Mouse (Mus musculus): ENCODE measurements around the gene Taok2. TPM values are rescaled to one million over a fixed set of nuclear protein-coding genes. Genes with fewer than 3 reads are reported as not detected.

Gene Taok2
- polyA plus RNA-seq, 1 experiment from 2014 or later: 40.1 TPM

- H3K4me2 ChIP-seq (ENCODE audit: low read depth, low read length): peak overlapping the region; percentile 98
- peaks cover 9% of the 10 kb centered on the region; the same call in 1 of the 2 replicates for H3K4me1 ChIP-seq (ENCODE audit: control insufficient read depth, insufficient read depth, low read length)
- peak; percentile 27; the same call in 1 of the 2 replicates for ATAC-seq (ENCODE audit: insufficient read depth, low FRiP score)
- no peak overlapping the region for H3K27ac ChIP-seq (ENCODE audit: low read length)
- H3K9me3 ChIP-seq (replicated peaks; ENCODE audit: control insufficient read depth, low read length): no peaks in the 10 kb centered on the region
- peak overlapping the region; percentile 54 for H3K4me3 ChIP-seq (replicated peaks; ENCODE audit: low read length)
- H3K9ac ChIP-seq (ENCODE audit: low read length): peak overlapping the region; percentile 71
- no peaks in the 10 kb centered on the region; the same call in 1 of the 2 replicates for H3K36me3 ChIP-seq (ENCODE audit: control insufficient read depth, insufficient read depth, low read length)
- WGBS: under 1% methylated on average over 65 of the region's 74 CpGs
- peaks cover 23% of the 10 kb centered on the region for H3K27me3 ChIP-seq (ENCODE audit: control insufficient read depth, insufficient read depth, low read length)
Measured at GRCm38 (mm10) chr7:126847421-126848398, 36.8 kb downstream of the Taok2 start.

- H3K36me3 ChIP-seq (ENCODE audit: control insufficient read depth, insufficient read depth, low read length): no peaks in the 10 kb centered on the region; the same call in 1 of the 2 replicates
- no peak for ATAC-seq (ENCODE audit: insufficient read depth, low FRiP score)
- peak within 1 kb of the TSS; percentile 71 for H3K9ac ChIP-seq (ENCODE audit: low read length)
- no peaks in the 10 kb centered on the region for H3K9me3 ChIP-seq (replicated peaks; ENCODE audit: control insufficient read depth, low read length)
- H3K4me1 ChIP-seq (ENCODE audit: control insufficient read depth, insufficient read depth, low read length): peaks cover 9% of the 10 kb centered on the region; the same call in 1 of the 2 replicates
- peak within 1 kb of the TSS; percentile 54 for H3K4me3 ChIP-seq (replicated peaks; ENCODE audit: low read length)
- no peak within 1 kb of the TSS for H3K27ac ChIP-seq (ENCODE audit: low read length)
- H3K27me3 ChIP-seq (ENCODE audit: control insufficient read depth, insufficient read depth, low read length): peaks cover 23% of the 10 kb centered on the region
- peak within 1 kb of the TSS; percentile 98 for H3K4me2 ChIP-seq (ENCODE audit: low read depth, low read length)
- 38% methylated on average over 4 of the region's 4 CpGs for WGBS
Measured at GRCm38 (mm10) chr7:126847116-126847420, 37.4 kb downstream of the Taok2 start, which contains the start of gene Doc2a. Doc2a (plus strand) TSS chr7:126847416.

GRCm38 (mm10) chr7:126845516-126845915 is 39.0 kb downstream of the Taok2 start:
- WGBS: 88% methylated on average over 2 of the region's 2 CpGs
- Histone ChIP-seq H3K36me3 (ENCODE audit: control insufficient read depth, insufficient read depth, low read length) (no peaks in the 10 kb centered on the region), H3K27ac (ENCODE audit: low read length) (no peak overlapping the region), H3K9ac (ENCODE audit: low read length) (no peak overlapping the region), H3K9me3 (replicated peaks; ENCODE audit: control insufficient read depth, low read length) (no peaks in the 10 kb centered on the region), H3K4me2 (ENCODE audit: low read depth, low read length) (no peak overlapping the region), H3K4me3 (replicated peaks; ENCODE audit: low read length) (no peak overlapping the region), H3K27me3 (ENCODE audit: control insufficient read depth, insufficient read depth, low read length) (peaks cover 23% of the 10 kb centered on the region), H3K4me1 (ENCODE audit: control insufficient read depth, insufficient read depth, low read length) (peaks cover 9% of the 10 kb centered on the region; the same call in 1 of the 2 replicates)
- no peak for ATAC-seq (ENCODE audit: insufficient read depth, low FRiP score)

GRCm38 (mm10) chr7:126843276-126843675 is 41.2 kb downstream of the Taok2 start:
- H3K27ac ChIP-seq (ENCODE audit: low read length): no peak overlapping the region
- no peaks in the 10 kb centered on the region for H3K36me3 ChIP-seq (ENCODE audit: control insufficient read depth, insufficient read depth, low read length)
- no peak overlapping the region for H3K4me3 ChIP-seq (replicated peaks; ENCODE audit: low read length)
- H3K27me3 ChIP-seq (ENCODE audit: control insufficient read depth, insufficient read depth, low read length): peaks cover 9% of the 10 kb centered on the region
- H3K4me1 ChIP-seq (ENCODE audit: control insufficient read depth, insufficient read depth, low read length): peaks cover 9% of the 10 kb centered on the region; the same call in 1 of the 2 replicates
- WGBS: 73% methylated on average over 9 of the region's 9 CpGs
- H3K4me2 ChIP-seq (ENCODE audit: low read depth, low read length): no peak overlapping the region
- ATAC-seq (ENCODE audit: insufficient read depth, low FRiP score): no peak
- no peak overlapping the region for H3K9ac ChIP-seq (ENCODE audit: low read length)
- H3K9me3 ChIP-seq (replicated peaks; ENCODE audit: control insufficient read depth, low read length): no peaks in the 10 kb centered on the region

- H3K9ac ChIP-seq (ENCODE audit: low read length): no peak overlapping the region
- WGBS: 81% methylated on average over 1 of the region's 1 CpGs
- H3K9me3 ChIP-seq (replicated peaks; ENCODE audit: control insufficient read depth, low read length): no peaks in the 10 kb centered on the region
- no peaks in the 10 kb centered on the region for H3K4me1 ChIP-seq (ENCODE audit: control insufficient read depth, insufficient read depth, low read length)
- H3K4me3 ChIP-seq (replicated peaks; ENCODE audit: low read length): no peak overlapping the region
- H3K27ac ChIP-seq (ENCODE audit: low read length): no peak overlapping the region
- no peak for ATAC-seq (ENCODE audit: insufficient read depth, low FRiP score)
- H3K36me3 ChIP-seq (ENCODE audit: control insufficient read depth, insufficient read depth, low read length): no peaks in the 10 kb centered on the region
- H3K4me2 ChIP-seq (ENCODE audit: low read depth, low read length): no peak overlapping the region
- H3K27me3 ChIP-seq (ENCODE audit: control insufficient read depth, insufficient read depth, low read length): no peaks in the 10 kb centered on the region
Measured at GRCm38 (mm10) chr7:126833294-126833693, 51.2 kb downstream of the Taok2 start.

GRCm38 (mm10) chr7:126832036-126832598 is 52.4 kb downstream of the Taok2 start:
- H3K9me3 ChIP-seq (replicated peaks; ENCODE audit: control insufficient read depth, low read length): no peaks in the 10 kb centered on the region
- WGBS: 2% methylated on average over 21 of the region's 21 CpGs
- H3K27ac ChIP-seq (ENCODE audit: low read length): no peak overlapping the region
- peak overlapping the region; percentile 33 for H3K4me3 ChIP-seq (replicated peaks; ENCODE audit: low read length)
- H3K4me2 ChIP-seq (ENCODE audit: low read depth, low read length): peak overlapping the region; percentile 55
- peak; percentile 77 for ATAC-seq (ENCODE audit: insufficient read depth, low FRiP score)
- H3K9ac ChIP-seq (ENCODE audit: low read length): no peak overlapping the region
- no peaks in the 10 kb centered on the region for H3K36me3 ChIP-seq (ENCODE audit: control insufficient read depth, insufficient read depth, low read length)
- H3K4me1 ChIP-seq (ENCODE audit: control insufficient read depth, insufficient read depth, low read length): no peaks in the 10 kb centered on the region
- H3K27me3 ChIP-seq (ENCODE audit: control insufficient read depth, insufficient read depth, low read length): no peaks in the 10 kb centered on the region

GRCm38 (mm10) chr7:126831539-126831938 is 53.0 kb downstream of the Taok2 start, which contains the start of gene 4930451I11Rik:
4930451I11Rik (minus strand) TSS chr7:126831639.
- no peaks in the 10 kb centered on the region for H3K4me1 ChIP-seq (ENCODE audit: control insufficient read depth, insufficient read depth, low read length)
- H3K9me3 ChIP-seq (replicated peaks; ENCODE audit: control insufficient read depth, low read length): no peaks in the 10 kb centered on the region
- WGBS: 60% methylated on average over 5 of the region's 5 CpGs
- peak within 1 kb of the TSS; percentile 33 for H3K4me3 ChIP-seq (replicated peaks; ENCODE audit: low read length)
- ATAC-seq (ENCODE audit: insufficient read depth, low FRiP score): no peak
- no peaks in the 10 kb centered on the region for H3K27me3 ChIP-seq (ENCODE audit: control insufficient read depth, insufficient read depth, low read length)
- H3K4me2 ChIP-seq (ENCODE audit: low read depth, low read length): peak within 1 kb of the TSS; percentile 55
- H3K27ac ChIP-seq (ENCODE audit: low read length): no peak within 1 kb of the TSS
- no peaks in the 10 kb centered on the region for H3K36me3 ChIP-seq (ENCODE audit: control insufficient read depth, insufficient read depth, low read length)
- H3K9ac ChIP-seq (ENCODE audit: low read length): no peak within 1 kb of the TSS

GRCm38 (mm10) chr7:126825952-126826351 is 58.6 kb downstream of the Taok2 start:
- no peak for ATAC-seq (ENCODE audit: insufficient read depth, low FRiP score)
- H3K27me3 ChIP-seq (ENCODE audit: control insufficient read depth, insufficient read depth, low read length): peaks cover 22% of the 10 kb centered on the region
- H3K4me1 ChIP-seq (ENCODE audit: control insufficient read depth, insufficient read depth, low read length): 0 out of 2 replicates have a peak, but pooled peaks cover 3% of the 10 kb centered on the region
- no peaks in the 10 kb centered on the region for H3K9me3 ChIP-seq (replicated peaks; ENCODE audit: control insufficient read depth, low read length)
- 65% methylated on average over 5 of the region's 5 CpGs for WGBS
- H3K36me3 ChIP-seq (ENCODE audit: control insufficient read depth, insufficient read depth, low read length): no peaks in the 10 kb centered on the region
- no peak overlapping the region for H3K9ac ChIP-seq (ENCODE audit: low read length)
- H3K4me3 ChIP-seq (replicated peaks; ENCODE audit: low read length): no peak overlapping the region
- H3K4me2 ChIP-seq (ENCODE audit: low read depth, low read length): no peak overlapping the region
- H3K27ac ChIP-seq (ENCODE audit: low read length): no peak overlapping the region

- H3K27me3 ChIP-seq (ENCODE audit: control insufficient read depth, insufficient read depth, low read length): peaks cover 22% of the 10 kb centered on the region
- no peaks in the 10 kb centered on the region for H3K36me3 ChIP-seq (ENCODE audit: control insufficient read depth, insufficient read depth, low read length)
- no peak overlapping the region for H3K9ac ChIP-seq (ENCODE audit: low read length)
- H3K4me2 ChIP-seq (ENCODE audit: low read depth, low read length): no peak overlapping the region
- 19% methylated on average over 8 of the region's 8 CpGs for WGBS
- H3K9me3 ChIP-seq (replicated peaks; ENCODE audit: control insufficient read depth, low read length): no peaks in the 10 kb centered on the region
- ATAC-seq (ENCODE audit: insufficient read depth, low FRiP score): no peak
- no peak overlapping the region for H3K27ac ChIP-seq (ENCODE audit: low read length)
- no peak overlapping the region for H3K4me3 ChIP-seq (replicated peaks; ENCODE audit: low read length)
- H3K4me1 ChIP-seq (ENCODE audit: control insufficient read depth, insufficient read depth, low read length): 0 out of 2 replicates have a peak, but pooled peaks cover 3% of the 10 kb centered on the region
Measured at GRCm38 (mm10) chr7:126825403-126825802, 59.1 kb downstream of the Taok2 start.

Data from stomach, embryonic 16.5 days (tissue).